Mouse (Mus musculus): ENCODE measurements around the gene Glrx5.

The Glrx5 gene

DNA sequence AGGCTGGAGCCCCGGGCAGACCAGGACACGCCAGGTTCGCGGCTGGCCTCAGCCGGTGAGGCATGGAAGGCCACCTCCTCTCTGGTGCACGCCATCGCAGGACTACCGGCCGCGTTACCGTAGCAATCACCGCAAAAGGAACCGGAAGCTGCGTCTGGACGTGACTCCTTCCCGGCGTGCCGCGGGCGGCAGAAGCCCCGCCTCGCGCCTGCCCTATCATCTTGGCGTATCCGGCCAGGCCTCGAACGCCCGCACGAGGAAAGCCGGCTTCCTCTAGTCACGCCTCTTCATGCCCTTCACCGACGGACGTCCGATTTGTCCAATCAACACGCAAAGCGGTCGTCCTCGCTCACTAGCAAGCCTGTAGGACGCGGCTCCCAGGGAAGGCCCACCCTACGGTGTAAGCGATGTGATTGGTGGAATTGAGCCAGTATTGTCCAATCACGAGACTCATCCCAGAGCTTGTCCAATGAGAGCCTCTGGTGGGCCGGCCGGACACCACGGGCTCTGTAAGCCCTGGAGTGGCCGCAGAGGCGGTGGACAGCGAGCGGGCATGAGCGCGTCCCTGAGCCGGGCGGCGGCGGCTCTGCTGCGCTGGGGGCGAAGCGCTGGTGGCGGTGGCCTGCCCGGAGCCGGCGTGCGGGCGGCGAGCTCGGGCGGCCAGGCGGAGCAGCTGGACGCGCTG is at the start of gene Glrx5:
TSS of gene Glrx5 (plus strand) at position 542 of the 685 bp plus-strand sequence.
- DNase-seq (ENCODE audit: low spot score): peak; percentile 98

DNA sequence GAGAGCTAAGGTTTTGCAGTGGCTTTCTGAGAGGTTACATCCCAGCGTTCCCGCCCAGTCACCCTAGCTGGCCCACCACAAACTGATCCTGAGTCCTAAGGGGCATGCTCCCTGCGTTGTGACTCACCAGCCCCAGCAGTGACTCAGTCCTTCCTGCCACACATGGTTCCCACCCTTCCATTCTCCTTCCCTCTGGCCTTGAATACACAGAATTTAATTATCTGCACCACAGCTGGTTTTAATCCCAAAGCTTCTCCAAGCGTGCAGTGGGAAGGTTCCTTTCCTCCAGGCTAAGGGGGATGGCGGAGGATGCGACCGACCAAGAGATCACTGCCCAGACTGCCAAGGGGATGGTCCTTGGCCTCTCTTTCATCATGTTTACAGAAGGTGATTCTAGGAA is 49.0 kb upstream of the Glrx5 start:
- DNase-seq (ENCODE audit: low spot score): no peak

DNA sequence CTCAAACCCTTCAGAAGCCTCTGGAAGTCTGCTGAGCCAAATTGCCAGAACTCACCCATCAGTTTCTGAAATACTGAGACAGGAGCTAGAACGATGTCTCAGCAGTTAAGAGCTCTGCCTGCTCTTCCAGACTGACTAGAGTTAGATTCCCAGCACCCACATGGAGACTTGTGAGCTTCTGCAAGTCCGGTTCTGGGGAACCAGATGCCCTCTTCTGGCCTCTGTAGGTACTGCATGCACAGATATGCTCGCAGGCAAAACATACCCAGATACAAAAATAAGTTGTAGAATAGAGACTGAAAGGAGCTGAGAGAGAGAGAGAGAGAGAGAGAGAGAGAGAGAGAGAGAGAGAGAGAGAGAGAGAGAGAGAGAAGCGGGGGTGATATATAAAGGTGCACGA is 47.4 kb upstream of the Glrx5 start:
- DNase-seq (ENCODE audit: low spot score): no peak

DNA sequence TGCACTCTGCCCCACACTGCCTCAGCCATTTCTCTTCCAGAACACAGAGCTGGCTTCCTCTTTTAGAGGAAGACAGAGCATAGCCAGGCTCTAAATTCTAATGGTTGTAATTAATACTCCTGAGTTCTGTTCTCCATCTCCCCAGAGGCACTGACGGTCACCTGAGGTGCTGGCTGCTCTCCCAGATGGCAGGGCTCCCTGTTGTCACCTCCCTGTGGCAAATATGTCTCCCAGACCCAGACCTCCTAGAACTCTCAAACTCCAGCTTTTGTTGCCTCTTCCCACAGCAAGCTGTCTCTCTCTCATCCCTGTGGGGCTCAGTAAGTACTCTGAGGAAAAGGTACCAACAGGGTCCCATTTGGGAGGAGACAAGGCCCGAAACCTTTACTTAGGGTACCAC is 46.5 kb upstream of the Glrx5 start:
- DNase-seq (ENCODE audit: low spot score): no peak

DNA sequence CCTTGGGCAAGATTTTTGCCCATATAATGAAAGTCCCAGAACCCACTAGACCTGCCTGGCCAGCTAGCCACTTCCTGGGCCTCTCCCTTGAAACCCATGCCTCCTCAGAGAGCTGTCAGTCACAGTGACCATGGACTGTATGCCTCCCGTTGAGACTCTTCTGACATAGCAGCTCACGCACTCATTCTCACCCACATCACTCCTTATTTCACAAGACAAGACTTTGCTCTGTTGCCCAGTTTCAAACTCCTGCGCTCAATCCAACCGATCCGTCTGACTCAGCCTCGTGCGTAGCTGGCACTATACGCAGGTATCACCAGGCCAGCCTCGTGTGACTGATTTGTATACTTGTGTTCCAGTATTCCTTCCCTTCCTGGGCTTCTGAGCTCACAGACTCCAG is 45.7 kb upstream of the Glrx5 start:
- no peak for DNase-seq (ENCODE audit: low spot score)

DNA sequence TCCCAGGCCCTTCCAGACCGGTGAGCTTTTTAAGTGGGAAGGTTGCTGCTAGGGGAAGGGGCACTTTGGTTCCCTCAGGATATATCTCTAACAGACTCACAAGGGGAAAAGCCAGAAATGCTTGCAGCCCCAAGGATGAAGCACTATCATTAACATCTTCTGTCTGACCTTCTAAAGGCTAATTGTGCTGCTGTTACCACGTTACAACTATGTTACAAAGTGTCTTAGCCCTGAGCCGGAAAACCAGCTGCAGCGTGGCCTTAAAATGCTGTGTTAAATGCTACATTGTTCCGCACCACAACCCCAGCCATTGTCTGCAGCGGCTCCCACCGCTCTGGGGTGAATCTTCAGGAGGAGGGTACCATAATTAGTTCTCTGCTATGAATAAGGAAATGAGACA is 44.6 kb upstream of the Glrx5 start:
- DNase-seq (ENCODE audit: low spot score): no peak

DNA sequence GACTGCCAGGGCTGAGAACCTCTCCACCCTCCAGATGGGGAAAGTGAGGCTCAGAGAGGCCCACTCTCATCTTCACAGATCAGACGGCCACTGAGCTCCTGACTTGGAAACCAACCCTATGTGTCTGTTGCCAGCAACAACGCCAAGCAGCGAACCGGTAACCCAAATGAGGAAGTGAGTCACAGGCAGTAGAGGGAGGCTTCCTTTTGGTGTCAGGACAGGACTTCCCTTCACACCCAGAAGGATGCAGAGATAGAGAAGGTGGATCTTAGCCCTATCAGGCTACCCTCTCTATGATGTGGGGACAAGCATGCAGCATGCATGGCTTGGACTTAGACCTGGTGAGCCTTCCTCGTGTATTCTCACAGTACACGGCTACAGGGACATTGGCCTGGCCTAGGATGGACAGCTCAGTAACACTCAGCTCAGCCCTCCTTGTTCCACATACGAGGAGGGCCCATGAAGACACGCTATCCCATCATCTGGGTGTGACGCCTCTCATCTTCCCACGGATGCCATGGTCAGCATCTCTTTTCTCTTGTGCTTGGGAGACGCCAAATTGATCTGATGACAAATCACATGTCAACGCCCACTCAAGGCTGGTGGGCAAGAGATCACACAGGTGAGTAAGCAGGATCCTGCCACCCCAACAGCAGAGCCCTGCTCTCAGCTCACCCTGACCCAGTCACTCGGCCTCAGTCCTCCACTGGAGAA is 41.6 kb upstream of the Glrx5 start:
- no peak for DNase-seq (ENCODE audit: low spot score)

DNA sequence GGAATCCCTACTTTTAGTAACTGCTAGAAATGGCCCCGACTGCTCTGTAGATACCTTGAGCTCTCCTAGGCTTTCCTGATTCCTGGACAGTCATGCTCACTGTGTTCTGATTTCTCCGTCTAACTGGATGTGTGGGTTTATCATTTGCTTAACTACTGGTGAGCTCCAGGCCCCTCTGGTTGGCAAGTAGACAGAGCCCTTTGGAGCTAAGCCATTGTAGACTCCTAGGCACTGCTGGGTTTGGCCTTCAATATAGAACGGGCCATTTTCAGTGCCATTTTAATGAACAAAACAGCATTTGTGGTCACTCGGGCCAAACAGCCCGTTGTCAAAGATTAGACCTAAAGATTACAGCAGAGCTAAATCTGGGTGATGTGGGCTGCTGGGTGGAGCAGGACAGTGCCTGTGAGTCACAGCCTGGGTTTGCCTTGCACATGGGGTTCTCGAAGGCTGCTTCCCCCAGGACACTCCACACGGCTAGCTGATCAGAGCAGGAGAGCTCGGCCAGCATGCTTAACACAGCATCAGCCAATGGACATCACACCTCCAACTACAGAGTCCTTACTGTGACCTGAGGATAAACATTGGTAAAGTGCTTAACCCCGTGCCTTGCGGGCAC is 40.3 kb upstream of the Glrx5 start:
- no peak for DNase-seq (ENCODE audit: low spot score)

DNA sequence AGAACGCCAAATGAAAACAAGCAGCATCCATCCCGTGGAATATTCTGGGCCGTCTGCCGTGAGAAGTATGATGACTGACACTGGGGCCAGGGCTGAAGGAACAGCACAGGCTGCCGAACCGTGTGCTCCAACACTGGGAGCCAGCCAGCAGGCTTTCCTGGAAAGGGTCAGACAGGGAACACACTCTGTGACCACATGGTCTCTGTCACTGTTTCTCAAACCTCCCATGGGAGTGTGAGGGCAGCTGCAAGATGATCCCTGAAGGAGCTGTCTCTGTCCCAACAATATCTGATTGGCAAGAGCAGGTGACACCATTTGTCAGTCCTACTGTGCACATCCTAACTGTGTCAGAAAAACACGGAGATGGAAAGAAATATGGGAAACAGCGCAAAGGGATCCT is 39.6 kb upstream of the Glrx5 start:
- no peak for DNase-seq (ENCODE audit: low spot score)

DNA sequence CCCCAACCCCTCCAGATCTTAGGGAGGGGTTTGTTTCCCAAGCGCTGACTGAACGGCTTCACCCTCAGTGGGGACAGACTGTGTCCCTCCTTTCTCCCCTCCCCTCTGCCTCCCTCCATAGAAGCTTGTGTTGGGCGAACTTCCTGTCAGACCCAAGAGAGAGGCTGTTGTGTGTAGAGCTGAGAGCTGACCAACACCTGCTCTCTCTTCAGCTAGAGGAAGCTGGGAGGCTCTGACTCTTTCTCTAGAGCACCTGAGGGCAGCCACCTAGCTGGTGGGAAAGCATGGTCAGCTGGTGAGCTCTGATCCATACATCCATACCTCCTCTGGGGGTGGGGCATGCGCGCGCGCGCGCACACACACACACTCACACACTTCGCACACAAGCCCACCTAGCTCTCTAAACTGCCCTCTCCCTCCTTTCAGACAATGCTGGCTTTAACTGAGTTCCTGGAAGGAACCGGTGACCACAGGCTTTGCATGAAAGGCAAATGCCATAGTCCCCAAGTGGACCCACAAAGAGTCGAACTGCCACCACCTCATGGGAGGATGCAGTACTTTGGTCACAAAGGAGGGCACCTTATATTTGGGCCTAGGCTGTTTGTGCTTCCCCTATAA is 37.1 kb upstream of the Glrx5 start:
- DNase-seq (ENCODE audit: low spot score): no peak

DNA sequence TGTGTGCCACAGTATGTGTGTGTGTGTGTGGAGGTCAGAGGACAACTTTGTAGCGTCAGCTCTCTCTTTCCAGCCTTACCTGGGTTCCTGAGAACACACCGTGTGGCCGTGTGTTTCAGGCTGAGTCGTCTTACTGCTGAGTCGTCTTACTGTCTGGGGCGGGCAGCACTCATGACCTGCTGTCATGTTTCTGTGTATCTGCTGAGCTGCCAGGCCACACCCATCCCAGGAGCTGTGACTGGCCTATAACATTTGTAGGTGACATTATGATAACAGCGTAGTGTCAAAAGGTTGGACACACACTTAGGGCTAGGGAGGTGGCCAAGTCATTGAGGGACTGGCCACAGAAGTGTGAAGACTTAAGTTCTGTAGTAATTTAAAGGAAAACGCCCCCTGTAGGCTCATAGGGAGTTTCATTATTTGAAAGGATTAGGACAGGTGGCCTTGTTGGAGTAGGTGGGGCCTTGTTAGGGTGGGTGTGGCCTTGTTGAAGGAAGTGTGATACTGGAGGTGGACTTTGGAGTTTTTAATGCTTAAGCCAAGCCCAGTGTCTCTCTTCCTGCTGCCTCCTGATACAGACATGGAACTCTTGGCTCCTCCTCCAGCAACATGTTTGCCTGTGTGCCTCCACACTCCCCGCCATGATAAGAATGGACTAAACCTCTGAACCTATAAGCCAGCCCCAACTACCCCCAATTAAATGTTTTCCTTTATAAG is 36.3 kb upstream of the Glrx5 start:
- no peak for DNase-seq (ENCODE audit: low spot score)

DNA sequence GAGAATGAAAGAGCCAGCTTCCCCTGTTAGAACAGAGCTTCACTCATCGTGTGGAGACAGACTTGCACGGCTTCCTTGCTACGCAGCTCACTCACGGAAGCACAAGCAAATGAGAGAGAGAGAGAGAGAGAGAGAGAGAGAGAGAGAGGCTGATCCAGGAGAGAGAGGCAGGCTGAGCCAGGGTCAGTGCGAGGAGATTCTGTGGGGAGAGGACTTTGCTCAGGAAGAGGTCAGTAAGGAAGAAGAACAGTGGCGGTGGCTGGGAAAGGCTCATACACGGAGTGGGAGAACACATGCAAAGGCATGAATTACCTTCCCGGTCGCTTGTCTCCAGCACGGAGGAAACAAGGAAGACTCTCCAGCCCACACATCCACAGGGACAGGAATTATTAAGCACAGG is 35.3 kb upstream of the Glrx5 start:
- DNase-seq (ENCODE audit: low spot score): no peak

DNA sequence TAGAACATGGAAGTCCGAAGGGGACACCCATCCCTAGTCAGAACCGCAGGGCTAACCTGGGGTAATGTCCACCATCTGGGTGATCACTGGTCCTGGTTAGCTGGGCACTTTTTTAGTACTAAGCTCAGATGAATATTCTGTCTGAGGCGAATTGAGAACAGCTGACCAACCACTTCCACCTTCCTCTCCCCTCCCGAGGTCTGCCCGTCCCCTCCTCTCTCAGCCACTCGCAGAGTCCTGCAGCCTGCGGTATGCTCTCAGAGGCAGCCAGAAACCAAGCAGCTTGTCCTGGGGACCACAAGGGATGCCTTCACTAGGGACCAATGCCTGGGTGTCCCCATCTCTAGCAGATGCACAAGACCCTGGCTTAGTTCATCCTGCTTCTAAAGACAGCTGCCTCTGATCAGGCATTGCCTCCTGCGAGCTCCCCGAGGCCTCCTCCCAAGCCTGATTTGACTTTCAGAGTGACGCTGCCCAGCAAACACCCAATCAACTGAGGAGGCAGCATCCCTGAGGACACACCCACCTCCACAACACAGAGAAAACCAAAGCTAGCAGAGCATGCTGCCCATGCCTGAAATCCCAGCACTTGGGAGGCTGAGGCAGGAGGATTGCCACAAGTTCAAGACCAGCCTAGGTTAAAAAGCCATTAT is 34.7 kb upstream of the Glrx5 start:
- no peak for DNase-seq (ENCODE audit: low spot score)

DNA sequence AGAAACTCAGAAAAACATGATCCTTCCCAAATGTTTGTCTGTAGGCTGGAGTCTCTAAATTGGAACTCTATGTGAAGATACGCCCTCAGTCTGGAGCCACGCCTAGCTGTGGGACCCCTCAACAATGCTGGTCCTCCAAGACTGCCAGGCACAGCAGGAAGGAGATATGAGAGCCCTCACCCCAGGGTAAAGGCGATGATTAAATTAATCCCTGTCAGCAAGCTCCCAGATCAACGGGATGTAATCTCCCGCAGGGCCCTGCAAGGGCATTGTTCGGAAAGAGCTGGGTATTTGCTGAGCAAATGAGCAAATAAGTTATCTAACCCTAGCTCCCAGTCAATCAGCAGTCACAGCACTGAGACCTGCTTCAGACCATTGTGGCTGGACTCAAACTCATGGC is 33.9 kb upstream of the Glrx5 start:
- DNase-seq (ENCODE audit: low spot score): no peak

DNA sequence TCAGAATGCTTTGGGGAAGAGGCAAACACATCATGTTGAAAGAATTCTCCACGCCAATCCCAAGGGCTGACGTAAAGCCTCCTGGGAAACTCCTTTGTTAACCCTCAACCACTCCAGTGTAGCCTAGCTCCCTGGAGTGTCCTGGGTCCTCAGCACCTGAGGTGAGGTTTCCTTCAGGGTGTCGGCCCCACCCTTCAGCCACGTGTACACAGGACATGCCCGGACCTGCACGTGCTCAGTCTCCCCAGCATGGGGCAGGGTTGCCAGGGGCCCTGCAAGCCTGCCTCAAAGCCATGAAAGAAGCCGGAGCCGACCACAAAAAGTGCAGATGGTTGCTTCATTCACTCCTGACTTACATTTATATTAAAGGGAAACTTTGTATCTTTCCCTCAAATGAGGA is 33.3 kb upstream of the Glrx5 start:
- no peak for DNase-seq (ENCODE audit: low spot score)

DNA sequence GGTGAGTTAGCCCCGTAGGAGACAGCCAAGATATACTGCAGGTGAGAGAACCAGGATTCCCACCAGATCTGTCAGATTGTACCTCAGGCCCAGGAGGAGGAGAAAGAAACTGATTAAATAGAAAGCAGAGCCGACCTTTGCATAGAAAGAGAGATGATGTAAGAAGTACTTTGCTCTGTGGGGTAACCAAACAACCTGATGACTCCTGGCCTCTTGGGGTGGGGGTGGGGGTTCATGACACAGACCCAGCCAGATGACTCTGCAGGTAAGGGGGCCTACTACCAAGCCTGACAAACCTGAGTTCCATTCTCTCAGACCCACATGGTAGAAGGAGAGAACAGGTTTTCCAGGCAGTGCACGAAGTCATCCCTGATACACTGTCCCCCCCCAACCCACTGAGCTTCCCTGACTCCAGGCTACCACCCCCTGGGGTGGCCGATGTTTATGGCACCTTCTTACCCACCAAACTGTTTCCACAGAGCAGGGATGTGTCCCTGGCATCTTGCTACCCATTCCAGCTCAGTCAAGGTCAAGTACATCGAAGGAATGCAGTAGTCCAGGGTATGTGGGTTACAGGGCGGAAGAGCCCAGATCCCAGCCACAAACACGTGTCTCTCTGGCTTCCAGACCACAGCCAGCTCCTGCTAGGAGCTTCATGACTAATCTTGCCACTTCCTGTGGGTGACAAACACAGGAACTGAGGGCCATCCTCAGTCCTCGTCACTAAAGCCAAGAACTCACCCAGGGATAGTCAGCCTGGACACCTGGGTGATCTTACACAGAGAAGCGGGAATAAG is 31.8 kb upstream of the Glrx5 start:
- DNase-seq (ENCODE audit: low spot score): no peak

DNA sequence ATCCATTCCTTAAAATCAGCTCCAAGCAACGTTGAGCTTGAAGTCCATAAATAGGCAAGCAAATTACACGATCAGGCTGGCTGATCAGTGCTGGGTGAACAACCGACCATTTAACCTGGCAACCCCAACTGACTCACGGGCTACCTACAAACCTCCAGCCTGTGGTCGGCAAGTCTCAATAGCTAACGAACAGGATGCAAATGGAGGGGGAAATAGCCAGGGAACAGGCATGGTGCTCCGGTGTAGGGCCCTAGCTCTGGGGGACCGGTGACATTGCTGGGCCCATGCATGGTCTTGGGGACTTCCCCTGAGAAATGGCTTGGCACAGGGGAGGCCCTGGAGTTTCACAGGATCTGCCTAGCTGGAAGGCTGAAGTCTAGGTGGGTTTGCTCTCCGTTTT is 31.2 kb upstream of the Glrx5 start:
- DNase-seq (ENCODE audit: low spot score): no peak

DNA sequence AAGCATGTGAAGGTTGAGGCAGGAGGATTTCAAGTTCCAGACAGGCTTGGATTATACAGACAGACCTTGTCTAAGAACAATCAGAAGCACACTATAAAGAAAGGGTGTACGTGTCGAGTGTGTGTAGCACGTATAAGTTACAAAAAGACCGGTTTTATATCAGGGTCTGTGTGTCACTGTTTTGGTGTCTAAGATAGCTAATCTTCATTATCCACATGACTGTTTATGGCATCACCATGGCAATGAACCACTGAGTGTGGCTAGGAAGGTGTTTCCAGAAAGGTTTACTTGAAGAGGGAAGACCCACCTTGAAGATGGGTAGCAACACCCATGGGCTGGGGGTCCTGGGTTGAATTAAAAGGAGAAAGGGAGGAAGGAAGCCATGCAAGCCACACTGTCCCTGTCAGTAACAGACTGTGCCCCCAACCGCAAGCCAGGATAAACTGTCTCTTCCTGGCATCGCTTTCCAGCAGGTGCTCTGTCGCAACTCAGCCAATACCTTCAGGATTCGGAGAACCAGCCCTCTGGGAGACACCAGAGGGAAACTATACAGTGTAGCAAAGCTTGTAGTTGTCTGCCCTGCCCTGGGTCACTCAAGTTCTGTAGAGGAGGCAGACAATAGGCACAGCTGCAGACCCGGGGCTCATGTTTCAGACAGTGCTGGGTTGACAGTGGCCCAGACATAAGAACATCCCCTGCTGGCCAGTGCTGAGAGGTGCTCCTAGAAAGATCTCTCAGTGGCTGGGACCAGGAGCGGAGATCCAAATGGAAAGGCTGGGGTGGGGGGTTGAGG is 30.0 kb upstream of the Glrx5 start:
- DNase-seq (ENCODE audit: low spot score): no peak

DNA sequence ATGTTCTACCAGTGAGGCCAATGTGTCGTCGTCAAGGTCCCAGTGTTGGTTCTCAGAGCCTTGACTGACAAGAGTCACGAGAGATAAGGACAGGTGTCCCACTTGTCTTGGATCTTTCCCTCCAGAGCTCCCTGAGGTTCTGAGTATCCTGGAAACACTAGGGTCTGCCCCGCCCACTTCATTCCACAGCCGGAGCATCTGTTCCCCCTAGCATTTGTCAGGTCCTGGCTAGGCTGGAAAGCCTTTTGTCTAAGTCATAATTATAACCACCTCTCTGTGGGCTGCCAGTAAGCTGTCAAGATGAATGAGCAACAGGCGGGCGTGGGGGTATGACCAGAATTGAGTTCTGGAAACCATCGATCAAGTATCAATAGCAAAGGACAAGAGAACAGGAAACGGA is 29.3 kb upstream of the Glrx5 start:
- DNase-seq (ENCODE audit: low spot score): no peak

DNA sequence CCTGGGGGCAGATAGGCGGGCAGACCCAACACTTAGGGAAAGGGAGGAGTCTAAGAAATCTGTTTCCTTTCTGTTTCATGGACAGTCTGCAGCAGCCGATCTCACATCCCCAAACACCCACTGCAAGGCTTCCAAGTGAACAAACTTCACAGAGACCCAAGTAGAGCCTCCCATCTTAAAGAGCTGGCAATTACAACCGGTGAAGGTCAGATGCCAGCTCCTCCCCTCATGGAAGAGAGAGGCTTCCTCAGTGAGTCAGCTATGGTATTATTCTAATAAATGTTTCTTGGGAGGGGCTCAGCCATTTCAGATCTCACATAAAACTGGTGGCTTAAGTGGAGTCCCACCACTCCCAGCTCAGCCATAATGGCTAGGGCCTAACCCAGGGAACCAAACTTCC is 28.8 kb upstream of the Glrx5 start:
- no peak for DNase-seq (ENCODE audit: low spot score)
